Mouse (Mus musculus) megakaryocyte, embryonic 14.5 days (primary cell): ENCODE data around the gene Tub. TPM values are rescaled to one million over a fixed set of nuclear protein-coding genes. Genes with fewer than 3 reads are reported as not detected.
A peak's percentile ranks its signal among the peaks of the same experiment; 100 is the strongest.

Experiments
- H3K27me3 ChIP-seq: replicated peaks from 2 replicates; pipeline ENCODE3; 2012; ENCODE audit warnings: inconsistent platforms
- H3K36me3 ChIP-seq: replicated peaks from 2 replicates; pipeline ENCODE3; 2012; ENCODE audit warnings: low read length, inconsistent platforms, mixed read lengths
- H3K4me1 ChIP-seq: 2 replicates; pipeline ENCODE4 v1.6.1; 2012; ENCODE audit warnings: inconsistent platforms
- H3K4me3 ChIP-seq: replicated peaks from 2 replicates; pipeline ENCODE3; 2012; ENCODE audit warnings: moderate library complexity, mild to moderate bottlenecking, inconsistent platforms
- H3K9me3 ChIP-seq: 2 replicates; pipeline ENCODE4 v1.6.1; 2012; ENCODE audit warnings: inconsistent platforms
- FLI1 ChIP-seq: IDR thresholded peaks from 2 replicates; pipeline ENCODE4 v1.6.1; 2012; ENCODE audit warnings: low read length, inconsistent platforms, mixed read lengths
- GATA1 ChIP-seq: IDR thresholded peaks from 3 replicates; pipeline ENCODE4 v1.6.1; 2012; ENCODE audit warnings: mixed read lengths, low read length, inconsistent platforms, borderline replicate concordance
- polyA plus RNA-seq: library from polyadenylated mRNA; stranded (reverse); fragments of >175 nt; gene quantifications from 2 replicates; pipeline ENCODE4 v1.2.3, GENCODE M21; 2012; ENCODE audit warnings: low replicate concordance; ENCODE audit not compliant: insufficient read depth

Tub gene
- polyA plus RNA-seq, 1 experiment = not detected

DNA sequence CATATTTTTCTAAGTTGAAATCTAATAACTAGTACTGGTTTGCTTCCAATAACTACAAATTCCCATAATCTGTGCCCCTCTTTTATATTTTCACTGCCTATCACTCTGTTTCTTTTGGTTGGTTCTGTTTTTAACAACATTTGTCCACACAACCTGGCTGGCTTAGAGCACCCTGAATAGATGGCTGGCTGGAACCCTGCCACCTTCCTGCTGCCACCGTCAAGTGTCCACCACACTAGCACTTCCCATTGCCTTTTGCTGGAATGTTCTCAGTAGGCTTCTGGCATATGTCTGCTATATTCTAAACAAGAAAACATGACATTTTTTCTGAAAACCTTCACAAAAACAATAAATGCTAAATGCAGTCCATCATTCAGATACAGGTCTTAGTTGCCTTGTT is 100.7 kb downstream of the Tub start:
- TF ChIP-seq GATA1 (no peak), FLI1 (no peak)
- Histone ChIP-seq H3K9me3 (no peaks in the 10 kb centered on the region), H3K27me3 (no peaks in the 10 kb centered on the region), H3K4me1 (no peaks in the 10 kb centered on the region), H3K4me3 (no peak overlapping the region), H3K36me3 (no peaks in the 10 kb centered on the region)

DNA sequence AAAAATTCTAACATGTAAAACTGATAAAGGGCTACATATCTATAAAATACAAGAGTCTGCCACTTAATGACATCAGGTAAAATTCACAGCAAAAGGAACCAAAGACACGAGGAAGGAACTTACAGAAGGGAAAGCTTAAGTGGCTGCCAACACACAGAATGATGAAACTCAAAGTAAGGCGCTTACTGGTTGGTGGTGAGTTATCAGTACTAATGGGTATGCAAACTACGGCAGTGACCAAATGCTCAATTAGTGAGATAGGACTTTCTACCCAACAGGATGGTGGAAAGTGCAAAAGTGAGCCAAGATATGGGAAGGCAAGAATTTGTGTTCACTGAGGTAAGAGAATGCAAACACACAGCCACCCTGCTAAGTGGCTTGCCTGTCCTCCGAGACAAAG is 109.4 kb downstream of the Tub start:
- H3K9me3 ChIP-seq = no peaks in the 10 kb centered on the region
- H3K27me3 ChIP-seq = peaks cover 2% of the 10 kb centered on the region
- H3K4me1 ChIP-seq = no peaks in the 10 kb centered on the region
- TF ChIP-seq GATA1 (no peak), FLI1 (no peak)
- no peaks in the 10 kb centered on the region for H3K36me3 ChIP-seq
- no peak overlapping the region for H3K4me3 ChIP-seq

- Histone ChIP-seq H3K9me3 (no peaks in the 10 kb centered on the region), H3K4me1 (no peaks in the 10 kb centered on the region), H3K36me3 (no peaks in the 10 kb centered on the region), H3K4me3 (no peak overlapping the region), H3K27me3 (no peaks in the 10 kb centered on the region)
- TF ChIP-seq GATA1 (no peak), FLI1 (no peak)
Observed at GRCm38 (mm10) chr7:109069641-109070040, 119.5 kb downstream of the Tub start.

GRCm38 (mm10) chr7:109072326-109072725 is 122.2 kb downstream of the Tub start:
- Histone ChIP-seq H3K9me3 (no peaks in the 10 kb centered on the region), H3K4me1 (no peaks in the 10 kb centered on the region), H3K27me3 (no peaks in the 10 kb centered on the region), H3K4me3 (no peak overlapping the region), H3K36me3 (no peaks in the 10 kb centered on the region)
- TF ChIP-seq GATA1 = no peak

GRCm38 (mm10) chr7:109082269-109083112 is 132.4 kb downstream of the Tub start:
- peaks cover 6% of the 10 kb centered on the region for H3K4me1 ChIP-seq
- TF ChIP-seq FLI1 (no peak), GATA1 (no peak)
- H3K4me3 ChIP-seq = peak overlapping the region; percentile 88
- peaks cover 14% of the 10 kb centered on the region for H3K27me3 ChIP-seq
- no peaks in the 10 kb centered on the region for H3K36me3 ChIP-seq
- H3K9me3 ChIP-seq = peaks cover 7% of the 10 kb centered on the region

GRCm38 (mm10) chr7:109083113-109083812 is 133.1 kb downstream of the Tub start, which contains the start of gene Ric3:
TSS of gene Ric3 (minus strand) at chr7:109083331.
- H3K9me3 ChIP-seq = peaks cover 7% of the 10 kb centered on the region
- peaks cover 14% of the 10 kb centered on the region for H3K27me3 ChIP-seq
- H3K4me3 ChIP-seq = peak within 1 kb of the TSS; percentile 88
- H3K36me3 ChIP-seq = no peaks in the 10 kb centered on the region
- TF ChIP-seq FLI1 = no peak
- no peak for TF ChIP-seq GATA1
- peaks cover 6% of the 10 kb centered on the region for H3K4me1 ChIP-seq

DNA sequence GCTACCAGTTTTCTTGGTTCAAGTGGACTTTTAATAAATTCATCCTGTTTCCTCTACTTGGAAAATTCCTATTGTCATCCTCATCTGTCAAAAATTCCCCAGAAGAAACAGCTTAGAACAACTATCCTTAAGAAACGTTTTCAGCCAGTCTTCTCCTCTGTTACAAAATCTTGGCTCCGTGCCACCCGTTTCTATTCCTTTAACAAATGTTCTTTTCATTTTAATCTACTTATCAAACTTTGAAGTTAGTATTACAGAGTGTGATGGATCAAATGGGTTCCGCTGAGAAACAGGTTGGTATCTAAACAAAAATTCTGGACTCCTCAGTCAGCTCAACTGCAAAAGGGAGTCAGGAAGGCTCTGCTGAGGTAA is 133.7 kb downstream of the Tub start:
- Histone ChIP-seq H3K27me3 (peaks cover 14% of the 10 kb centered on the region), H3K36me3 (no peaks in the 10 kb centered on the region), H3K4me3 (no peak overlapping the region), H3K4me1 (peaks cover 6% of the 10 kb centered on the region), H3K9me3 (peaks cover 7% of the 10 kb centered on the region)
- TF ChIP-seq GATA1 (no peak), FLI1 (no peak)

Other genes starting within 250 kb of the Tub start
- gene Olfr512, start 237.0 kb upstream of the Tub start, polyA plus RNA-seq = 0.15 TPM in 1 of 2 replicates, not detected in the other
- gene Olfr513, start 199.4 kb upstream of the Tub start, polyA plus RNA-seq = not detected in 2 replicates
- not detected in 2 replicates for gene Olfr514, start 124.3 kb upstream of the Tub start, polyA plus RNA-seq
- gene Olfr516, start 99.8 kb upstream of the Tub start, polyA plus RNA-seq = not detected in 2 replicates
- not detected in 2 replicates for gene Olfr517, start 78.0 kb upstream of the Tub start, polyA plus RNA-seq
- 0.12 TPM in 1 of 2 replicates, not detected in the other for gene Olfr518, start 65.3 kb upstream of the Tub start, polyA plus RNA-seq
- not detected in 2 replicates for gene Olfr519, start 55.9 kb upstream of the Tub start, polyA plus RNA-seq
- 0.04 TPM in 1 of 2 replicates, not detected in the other for gene Nlrp10, start 20.2 kb upstream of the Tub start, polyA plus RNA-seq
- gene Eif3f, start 15.9 kb upstream of the Tub start, polyA plus RNA-seq = 351 and 1,291 TPM in 2 replicates
- gene Ric3, start 133.0 kb downstream of the Tub start, polyA plus RNA-seq = 0.31 TPM in 1 of 2 replicates, not detected in the other
- 0.58 TPM in 1 of 2 replicates, not detected in the other for gene Lmo1, start 224.9 kb downstream of the Tub start, polyA plus RNA-seq